Mouse (Mus musculus) MEL (cell line): Measurements from ENCODE around the gene Grik5.

Experiments used
- CHD1 ChIP-seq: IDR thresholded peaks from 2 replicates; pipeline ENCODE4 v1.6.1; 2012; ENCODE audit warnings: low read depth, mild to moderate bottlenecking, inconsistent platforms, low read length, improper control_type of control experiment
- CHD2 ChIP-seq: IDR thresholded peaks from 2 replicates; pipeline ENCODE4 v1.6.1; 2011; ENCODE audit warnings: low read length, improper control_type of control experiment
- CTCF ChIP-seq, 3 experiments: IDR thresholded peaks in 2 of 3; conservative IDR thresholded peaks in 1 of 3; 2 replicates each; pipeline ENCODE4 v1.5.1; 2011 to 2012; ENCODE audit warnings: low read length in 3 of 3, low read depth in 2 of 3, mild to moderate bottlenecking in 2 of 3, improper control_type of control experiment in 1 of 3, inconsistent platforms in 1 of 3, mixed read lengths in 1 of 3, moderate library complexity in 1 of 3; ENCODE audit not compliant: control insufficient read depth in 1 of 3, insufficient read depth in 1 of 3, poor library complexity in 1 of 3, severe bottlenecking in 1 of 3
- EP300 ChIP-seq, 2 experiments: IDR thresholded peaks; 2 replicates each; pipeline ENCODE4 v1.6.1; 2011; ENCODE audit warnings: improper control_type of control experiment in 2 of 2, low read length in 2 of 2, low read depth in 1 of 2, mild to moderate bottlenecking in 1 of 2
- NELFE ChIP-seq: IDR thresholded peaks from 2 replicates; pipeline ENCODE4 v1.6.1; 2011; ENCODE audit warnings: low read depth, low read length, improper control_type of control experiment
- POLR2A ChIP-seq, 2 experiments: IDR thresholded peaks; 2 replicates each; pipeline ENCODE4 v1.6.1; 2011 to 2012; ENCODE audit warnings: low read length in 2 of 2, mild to moderate bottlenecking in 2 of 2, control low read depth in 1 of 2, improper control_type of control experiment in 1 of 2, low read depth in 1 of 2, moderate library complexity in 1 of 2; ENCODE audit not compliant: control insufficient read depth in 1 of 2, insufficient read depth in 1 of 2, poor library complexity in 1 of 2

DNA sequence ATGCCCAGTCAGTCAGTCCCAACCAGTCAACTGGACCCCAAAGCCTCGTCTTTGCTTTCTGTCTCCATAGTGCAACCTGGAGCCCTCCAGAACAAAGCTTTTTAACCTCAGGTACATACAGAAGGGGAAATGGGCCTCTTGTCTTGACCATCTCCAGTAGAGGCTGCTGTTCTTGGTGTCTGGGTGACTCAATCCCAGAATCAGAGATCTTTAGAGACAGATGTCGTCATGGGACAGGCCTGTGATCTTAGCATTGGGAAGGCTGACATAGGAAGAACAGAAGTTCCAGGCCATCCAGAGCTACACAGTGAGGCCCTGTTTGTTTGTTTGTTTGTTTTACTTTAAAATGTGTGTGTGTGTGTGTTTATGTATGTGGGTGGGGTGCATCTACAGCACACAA, 107.9 kb downstream of the Grik5 start:
- TF ChIP-seq CTCF (IDR thresholded peaks at IDR 0.05 in 2 of 3, conservative IDR thresholded peaks at IDR 0.05 in 1 of 3; ENCODE audit: control insufficient read depth in 1 of 3, insufficient read depth in 1 of 3, low read depth in 2 of 3, low read length in 3 of 3, poor library complexity in 1 of 3, severe bottlenecking in 1 of 3) = no peak
- TF ChIP-seq NELFE = no peak
- no peak for TF ChIP-seq CHD2
- TF ChIP-seq CHD1 = no peak
- TF ChIP-seq POLR2A (IDR thresholded peaks at IDR 0.05; ENCODE audit: control insufficient read depth in 1 of 2, insufficient read depth in 1 of 2, low read depth in 1 of 2, low read length in 2 of 2, poor library complexity in 1 of 2) = no peak
- TF ChIP-seq EP300 (IDR thresholded peaks at IDR 0.05; ENCODE audit: low read depth in 1 of 2, low read length in 2 of 2) = no peak
